Mouse (Mus musculus): ENCODE measurements at regions not wholly inside any gene's neighbourhood (a gene's known extent, or its start where the extent isn't known, plus 50 kb on each side); places are given as distances from the start of the nearest gene placed in this dataset.

- TF ChIP-seq CTCF (conservative IDR thresholded peaks at IDR 0.05; ENCODE audit: insufficient read depth, insufficient read length, low read depth, low read length) (no peak), POLR2A (IDR thresholded peaks at IDR 0.05; ENCODE audit: low read depth, low read length) (no peak)
Measured at GRCm38 (mm10) chr9:51626156-51626555, 139.0 kb upstream of the Arhgap20 start.
